Mouse (Mus musculus): Measurements from ENCODE around the gene Evi2a. TPM values are rescaled to one million over a fixed set of nuclear protein-coding genes. Genes with fewer than 3 reads are reported as not detected.

Gene Evi2a
- polyA plus RNA-seq, 1 experiment from 2014 or later: 4.8 TPM

- H3K4me2 ChIP-seq (ENCODE audit: low read length): no peak overlapping the region
- no peaks in the 10 kb centered on the region for H3K36me3 ChIP-seq (ENCODE audit: control insufficient read depth, insufficient read depth, low read length)
- H3K27me3 ChIP-seq (ENCODE audit: control insufficient read depth, insufficient read depth, low read length): no peaks in the 10 kb centered on the region
- ATAC-seq (ENCODE audit: low FRiP score, low TSS enrichment) (no peak), DNase-seq (no peak)
- no peaks in the 10 kb centered on the region for H3K4me1 ChIP-seq (ENCODE audit: control insufficient read depth, insufficient read depth, low read length)
- H3K9me3 ChIP-seq (ENCODE audit: control insufficient read depth, low read length): no peaks in the 10 kb centered on the region
- H3K27ac ChIP-seq (replicated peaks; ENCODE audit: low read depth, low read length): no peak overlapping the region
- H3K4me3 ChIP-seq (replicated peaks; ENCODE audit: low read depth, low read length): no peak overlapping the region
- H3K9ac ChIP-seq (replicated peaks; ENCODE audit: low read length): no peak overlapping the region
These were observed 9.6 kb downstream of the Evi2a start for GRCm38 (mm10) chr11:79520772-79521171.

- no peak overlapping the region for H3K9ac ChIP-seq (replicated peaks; ENCODE audit: low read length)
- 76% methylated on average over 1 of the region's 1 CpGs for WGBS
- H3K27ac ChIP-seq (replicated peaks; ENCODE audit: low read depth, low read length): no peak overlapping the region
- DNase-seq (no peak), ATAC-seq (ENCODE audit: low FRiP score, low TSS enrichment) (no peak)
- H3K36me3 ChIP-seq (ENCODE audit: control insufficient read depth, insufficient read depth, low read length): no peaks in the 10 kb centered on the region
- no peaks in the 10 kb centered on the region for H3K27me3 ChIP-seq (ENCODE audit: control insufficient read depth, insufficient read depth, low read length)
- no peaks in the 10 kb centered on the region for H3K9me3 ChIP-seq (ENCODE audit: control insufficient read depth, low read length)
- H3K4me1 ChIP-seq (ENCODE audit: control insufficient read depth, insufficient read depth, low read length): no peaks in the 10 kb centered on the region
- H3K4me3 ChIP-seq (replicated peaks; ENCODE audit: low read depth, low read length): no peak overlapping the region
- no peak overlapping the region for H3K4me2 ChIP-seq (ENCODE audit: low read length)
These were observed 10.5 kb downstream of the Evi2a start for GRCm38 (mm10) chr11:79519878-79520291.

- Histone ChIP-seq H3K4me2 (ENCODE audit: low read length) (no peak overlapping the region), H3K4me1 (ENCODE audit: control insufficient read depth, insufficient read depth, low read length) (no peaks in the 10 kb centered on the region), H3K27ac (replicated peaks; ENCODE audit: low read depth, low read length) (no peak overlapping the region), H3K36me3 (ENCODE audit: control insufficient read depth, insufficient read depth, low read length) (no peaks in the 10 kb centered on the region), H3K4me3 (replicated peaks; ENCODE audit: low read depth, low read length) (no peak overlapping the region), H3K9ac (replicated peaks; ENCODE audit: low read length) (no peak overlapping the region), H3K9me3 (ENCODE audit: control insufficient read depth, low read length) (no peaks in the 10 kb centered on the region), H3K27me3 (ENCODE audit: control insufficient read depth, insufficient read depth, low read length) (no peaks in the 10 kb centered on the region)
- ATAC-seq (ENCODE audit: low FRiP score, low TSS enrichment): no peak
- no peak for DNase-seq
- 91% methylated on average over 6 of the region's 6 CpGs for WGBS
These were observed 11.1 kb downstream of the Evi2a start for GRCm38 (mm10) chr11:79519299-79519698.

GRCm38 (mm10) chr11:79515798-79516197 lies 14.6 kb downstream of the Evi2a start:
- Histone ChIP-seq H3K27ac (replicated peaks; ENCODE audit: low read depth, low read length) (no peak overlapping the region), H3K9ac (replicated peaks; ENCODE audit: low read length) (no peak overlapping the region), H3K36me3 (ENCODE audit: control insufficient read depth, insufficient read depth, low read length) (no peaks in the 10 kb centered on the region), H3K4me2 (ENCODE audit: low read length) (no peak overlapping the region), H3K4me3 (replicated peaks; ENCODE audit: low read depth, low read length) (no peak overlapping the region), H3K4me1 (ENCODE audit: control insufficient read depth, insufficient read depth, low read length) (no peaks in the 10 kb centered on the region), H3K9me3 (ENCODE audit: control insufficient read depth, low read length) (no peaks in the 10 kb centered on the region), H3K27me3 (ENCODE audit: control insufficient read depth, insufficient read depth, low read length) (no peaks in the 10 kb centered on the region)
- DNase-seq: no peak
- 99% methylated on average over 2 of the region's 2 CpGs for WGBS
- no peak for ATAC-seq (ENCODE audit: low FRiP score, low TSS enrichment)

GRCm38 (mm10) chr11:79515331-79515730 lies 15.1 kb downstream of the Evi2a start:
- H3K9me3 ChIP-seq (ENCODE audit: control insufficient read depth, low read length): no peaks in the 10 kb centered on the region
- H3K4me3 ChIP-seq (replicated peaks; ENCODE audit: low read depth, low read length): no peak overlapping the region
- WGBS: 88% methylated on average over 6 of the region's 6 CpGs
- H3K4me1 ChIP-seq (ENCODE audit: control insufficient read depth, insufficient read depth, low read length): no peaks in the 10 kb centered on the region
- no peak overlapping the region for H3K27ac ChIP-seq (replicated peaks; ENCODE audit: low read depth, low read length)
- no peak overlapping the region for H3K4me2 ChIP-seq (ENCODE audit: low read length)
- ATAC-seq (ENCODE audit: low FRiP score, low TSS enrichment) (no peak), DNase-seq (no peak)
- no peaks in the 10 kb centered on the region for H3K36me3 ChIP-seq (ENCODE audit: control insufficient read depth, insufficient read depth, low read length)
- H3K27me3 ChIP-seq (ENCODE audit: control insufficient read depth, insufficient read depth, low read length): no peaks in the 10 kb centered on the region
- H3K9ac ChIP-seq (replicated peaks; ENCODE audit: low read length): no peak overlapping the region

- Histone ChIP-seq H3K27ac (replicated peaks; ENCODE audit: low read depth, low read length) (no peak overlapping the region), H3K4me1 (ENCODE audit: control insufficient read depth, insufficient read depth, low read length) (no peaks in the 10 kb centered on the region), H3K27me3 (ENCODE audit: control insufficient read depth, insufficient read depth, low read length) (no peaks in the 10 kb centered on the region), H3K36me3 (ENCODE audit: control insufficient read depth, insufficient read depth, low read length) (no peaks in the 10 kb centered on the region), H3K9ac (replicated peaks; ENCODE audit: low read length) (no peak overlapping the region), H3K4me2 (ENCODE audit: low read length) (no peak overlapping the region), H3K9me3 (ENCODE audit: control insufficient read depth, low read length) (no peaks in the 10 kb centered on the region), H3K4me3 (replicated peaks; ENCODE audit: low read depth, low read length) (no peak overlapping the region)
- 94% methylated on average over 3 of the region's 3 CpGs for WGBS
- DNase-seq (no peak), ATAC-seq (ENCODE audit: low FRiP score, low TSS enrichment) (no peak)
These were observed 18.4 kb downstream of the Evi2a start for GRCm38 (mm10) chr11:79511970-79512369.

- no peaks in the 10 kb centered on the region for H3K9me3 ChIP-seq (ENCODE audit: control insufficient read depth, low read length)
- no peak for ATAC-seq (ENCODE audit: low FRiP score, low TSS enrichment)
- H3K9ac ChIP-seq (replicated peaks; ENCODE audit: low read length): no peak overlapping the region
- no peak overlapping the region for H3K4me2 ChIP-seq (ENCODE audit: low read length)
- peaks cover 5% of the 10 kb centered on the region; the same call in 1 of the 2 replicates for H3K4me1 ChIP-seq (ENCODE audit: control insufficient read depth, insufficient read depth, low read length)
- WGBS: 76% methylated on average over 7 of the region's 7 CpGs
- DNase-seq: no peak
- H3K4me3 ChIP-seq (replicated peaks; ENCODE audit: low read depth, low read length): no peak overlapping the region
- no peaks in the 10 kb centered on the region for H3K36me3 ChIP-seq (ENCODE audit: control insufficient read depth, insufficient read depth, low read length)
- H3K27ac ChIP-seq (replicated peaks; ENCODE audit: low read depth, low read length): no peak overlapping the region
- no peaks in the 10 kb centered on the region for H3K27me3 ChIP-seq (ENCODE audit: control insufficient read depth, insufficient read depth, low read length)
These were observed 25.9 kb downstream of the Evi2a start for GRCm38 (mm10) chr11:79504506-79504905.

- H3K27ac ChIP-seq (replicated peaks; ENCODE audit: low read depth, low read length): no peak within 1 kb of the TSS
- H3K27me3 ChIP-seq (ENCODE audit: control insufficient read depth, insufficient read depth, low read length): no peaks in the 10 kb centered on the region
- peaks cover 5% of the 10 kb centered on the region; the same call in 1 of the 2 replicates for H3K4me1 ChIP-seq (ENCODE audit: control insufficient read depth, insufficient read depth, low read length)
- H3K4me2 ChIP-seq (ENCODE audit: low read length): peak within 1 kb of the TSS; percentile 39
- WGBS: 18% methylated on average over 8 of the region's 8 CpGs
- 0 out of 2 replicates have a peak within 1 kb of the TSS, but pooled peaks have one; percentile 7 for H3K4me3 ChIP-seq (replicated peaks; ENCODE audit: low read depth, low read length)
- no peaks in the 10 kb centered on the region for H3K36me3 ChIP-seq (ENCODE audit: control insufficient read depth, insufficient read depth, low read length)
- ATAC-seq (ENCODE audit: low FRiP score, low TSS enrichment) (no peak; the same call in 1 of the 2 replicates), DNase-seq (peak; percentile 71)
- H3K9ac ChIP-seq (replicated peaks; ENCODE audit: low read length): no peak within 1 kb of the TSS
- no peaks in the 10 kb centered on the region for H3K9me3 ChIP-seq (ENCODE audit: control insufficient read depth, low read length)
These were observed 26.6 kb downstream of the Evi2a start, which contains the start of gene Omg for GRCm38 (mm10) chr11:79503845-79504244. Gene Omg, minus strand, starts transcription at chr11:79504084.

- peak overlapping the region; percentile 56; the same call in 1 of the 2 replicates for H3K27ac ChIP-seq (replicated peaks; ENCODE audit: low read depth, low read length)
- H3K9me3 ChIP-seq (ENCODE audit: control insufficient read depth, low read length): no peaks in the 10 kb centered on the region
- H3K27me3 ChIP-seq (ENCODE audit: control insufficient read depth, insufficient read depth, low read length): no peaks in the 10 kb centered on the region
- 10% methylated on average over 2 of the region's 2 CpGs for WGBS
- 0 out of 2 replicates have a peak overlapping the region, but pooled peaks have one; percentile 16 for H3K4me2 ChIP-seq (ENCODE audit: low read length)
- no peak overlapping the region for H3K4me3 ChIP-seq (replicated peaks; ENCODE audit: low read depth, low read length)
- no peak overlapping the region for H3K9ac ChIP-seq (replicated peaks; ENCODE audit: low read length)
- ATAC-seq (ENCODE audit: low FRiP score, low TSS enrichment) (no peak), DNase-seq (peak; percentile 16)
- H3K36me3 ChIP-seq (ENCODE audit: control insufficient read depth, insufficient read depth, low read length): no peaks in the 10 kb centered on the region
- peaks cover 5% of the 10 kb centered on the region; the same call in 1 of the 2 replicates for H3K4me1 ChIP-seq (ENCODE audit: control insufficient read depth, insufficient read depth, low read length)
These were observed 27.5 kb downstream of the Evi2a start for GRCm38 (mm10) chr11:79502917-79503316.
